Mouse (Mus musculus): Measurements from ENCODE around the gene Olfr449. TPM values are rescaled to one million over a fixed set of nuclear protein-coding genes. Genes with fewer than 3 reads are reported as not detected.

Olfr449 gene
- polyA plus RNA-seq (2015; fragmentation: Nextera tagmentation; extraction: Ambion mirVana): not detected in 2 replicates

GRCm38 (mm10) chr6:42834084-42834483 is at the start of gene Olfr449:
TSS of gene Olfr449 (plus strand) at chr6:42834384.
- Histone ChIP-seq H3K4me2 (ENCODE audit: low read length) (no peak within 1 kb of the TSS), H3K4me1 (ENCODE audit: control insufficient read depth, insufficient read depth, low read length) (no peaks in the 10 kb centered on the region), H3K9me3 (replicated peaks; ENCODE audit: control insufficient read depth, low read length, poor library complexity, severe bottlenecking) (no peaks in the 10 kb centered on the region), H3K36me3 (ENCODE audit: control insufficient read depth, insufficient read depth, low read length) (no peaks in the 10 kb centered on the region), H3K4me3 (ENCODE audit: low read depth, low read length) (no peak within 1 kb of the TSS), H3K27ac (ENCODE audit: low read length) (no peak within 1 kb of the TSS), H3K27me3 (ENCODE audit: control insufficient read depth, insufficient read depth, low read depth, low read length) (no peaks in the 10 kb centered on the region), H3K9ac (ENCODE audit: low read depth, low read length) (no peak within 1 kb of the TSS)
- ATAC-seq: no peak

GRCm38 (mm10) chr6:42784793-42785192 is 49.4 kb upstream of the Olfr449 start, which contains the start of gene Olfr452:
TSS of gene Olfr452 (plus strand) at chr6:42785093.
- Histone ChIP-seq H3K4me3 (ENCODE audit: low read depth, low read length) (no peak within 1 kb of the TSS), H3K4me1 (ENCODE audit: control insufficient read depth, insufficient read depth, low read length) (no peaks in the 10 kb centered on the region), H3K36me3 (ENCODE audit: control insufficient read depth, insufficient read depth, low read length) (no peaks in the 10 kb centered on the region), H3K27me3 (ENCODE audit: control insufficient read depth, insufficient read depth, low read depth, low read length) (no peaks in the 10 kb centered on the region), H3K9me3 (replicated peaks; ENCODE audit: control insufficient read depth, low read length, poor library complexity, severe bottlenecking) (no peaks in the 10 kb centered on the region), H3K27ac (ENCODE audit: low read length) (no peak within 1 kb of the TSS), H3K9ac (ENCODE audit: low read depth, low read length) (no peak within 1 kb of the TSS), H3K4me2 (ENCODE audit: low read length) (no peak within 1 kb of the TSS)
- ATAC-seq: no peak

GRCm38 (mm10) chr6:42790247-42790948 is 43.8 kb upstream of the Olfr449 start:
- 35% methylated on average over 4 of the region's 4 CpGs for WGBS
- no peaks in the 10 kb centered on the region for H3K36me3 ChIP-seq (ENCODE audit: control insufficient read depth, insufficient read depth, low read length)
- peak; percentile 81 for ATAC-seq
- H3K9me3 ChIP-seq (replicated peaks; ENCODE audit: control insufficient read depth, low read length, poor library complexity, severe bottlenecking): no peaks in the 10 kb centered on the region
- H3K4me1 ChIP-seq (ENCODE audit: control insufficient read depth, insufficient read depth, low read length): peaks cover 3% of the 10 kb centered on the region
- H3K9ac ChIP-seq (ENCODE audit: low read depth, low read length): no peak overlapping the region
- H3K27ac ChIP-seq (ENCODE audit: low read length): peak overlapping the region; percentile 73
- no peak overlapping the region for H3K4me3 ChIP-seq (ENCODE audit: low read depth, low read length)
- 0 out of 2 replicates have a peak overlapping the region, but pooled peaks have one; percentile 12 for H3K4me2 ChIP-seq (ENCODE audit: low read length)
- no peaks in the 10 kb centered on the region for H3K27me3 ChIP-seq (ENCODE audit: control insufficient read depth, insufficient read depth, low read depth, low read length)

- H3K36me3 ChIP-seq (ENCODE audit: control insufficient read depth, insufficient read depth, low read length): no peaks in the 10 kb centered on the region
- H3K4me3 ChIP-seq (ENCODE audit: low read depth, low read length): no peak overlapping the region
- no peak overlapping the region for H3K9ac ChIP-seq (ENCODE audit: low read depth, low read length)
- H3K9me3 ChIP-seq (replicated peaks; ENCODE audit: control insufficient read depth, low read length, poor library complexity, severe bottlenecking): no peaks in the 10 kb centered on the region
- H3K4me2 ChIP-seq (ENCODE audit: low read length): 0 out of 2 replicates have a peak overlapping the region, but pooled peaks have one; percentile 24
- peak overlapping the region; percentile 73 for H3K27ac ChIP-seq (ENCODE audit: low read length)
- H3K4me1 ChIP-seq (ENCODE audit: control insufficient read depth, insufficient read depth, low read length): peaks cover 3% of the 10 kb centered on the region
- no peaks in the 10 kb centered on the region for H3K27me3 ChIP-seq (ENCODE audit: control insufficient read depth, insufficient read depth, low read depth, low read length)
- WGBS: 65% methylated on average over 9 of the region's 9 CpGs
- ATAC-seq: peak; percentile 95
These were observed 43.1 kb upstream of the Olfr449 start for GRCm38 (mm10) chr6:42790949-42791556.

- 84% methylated on average over 3 of the region's 3 CpGs for WGBS
- Histone ChIP-seq H3K9me3 (replicated peaks; ENCODE audit: control insufficient read depth, low read length, poor library complexity, severe bottlenecking) (no peaks in the 10 kb centered on the region), H3K4me2 (ENCODE audit: low read length) (no peak overlapping the region), H3K27me3 (ENCODE audit: control insufficient read depth, insufficient read depth, low read depth, low read length) (no peaks in the 10 kb centered on the region), H3K4me3 (ENCODE audit: low read depth, low read length) (no peak overlapping the region), H3K27ac (ENCODE audit: low read length) (no peak overlapping the region), H3K9ac (ENCODE audit: low read depth, low read length) (no peak overlapping the region), H3K36me3 (ENCODE audit: control insufficient read depth, insufficient read depth, low read length) (no peaks in the 10 kb centered on the region), H3K4me1 (ENCODE audit: control insufficient read depth, insufficient read depth, low read length) (peaks cover 3% of the 10 kb centered on the region)
- ATAC-seq: no peak
These were observed 39.2 kb upstream of the Olfr449 start for GRCm38 (mm10) chr6:42794982-42795381.

- no peak within 1 kb of the TSS for H3K4me3 ChIP-seq (ENCODE audit: low read depth, low read length)
- no peak within 1 kb of the TSS for H3K4me2 ChIP-seq (ENCODE audit: low read length)
- no peaks in the 10 kb centered on the region for H3K9me3 ChIP-seq (replicated peaks; ENCODE audit: control insufficient read depth, low read length, poor library complexity, severe bottlenecking)
- H3K27me3 ChIP-seq (ENCODE audit: control insufficient read depth, insufficient read depth, low read depth, low read length): no peaks in the 10 kb centered on the region
- no peaks in the 10 kb centered on the region for H3K36me3 ChIP-seq (ENCODE audit: control insufficient read depth, insufficient read depth, low read length)
- no peak within 1 kb of the TSS for H3K27ac ChIP-seq (ENCODE audit: low read length)
- ATAC-seq: no peak
- no peaks in the 10 kb centered on the region for H3K4me1 ChIP-seq (ENCODE audit: control insufficient read depth, insufficient read depth, low read length)
- H3K9ac ChIP-seq (ENCODE audit: low read depth, low read length): no peak within 1 kb of the TSS
- 94% methylated on average over 1 of the region's 1 CpGs for WGBS
These were observed 22.5 kb upstream of the Olfr449 start, which contains the start of gene Olfr450 for GRCm38 (mm10) chr6:42811639-42812038. TSS of gene Olfr450 (plus strand) at chr6:42811939.

- Histone ChIP-seq H3K27me3 (ENCODE audit: control insufficient read depth, insufficient read depth, low read depth, low read length) (no peaks in the 10 kb centered on the region), H3K27ac (ENCODE audit: low read length) (no peak overlapping the region), H3K9me3 (replicated peaks; ENCODE audit: control insufficient read depth, low read length, poor library complexity, severe bottlenecking) (no peaks in the 10 kb centered on the region), H3K4me3 (ENCODE audit: low read depth, low read length) (no peak overlapping the region), H3K4me2 (ENCODE audit: low read length) (no peak overlapping the region), H3K36me3 (ENCODE audit: control insufficient read depth, insufficient read depth, low read length) (no peaks in the 10 kb centered on the region), H3K9ac (ENCODE audit: low read depth, low read length) (no peak overlapping the region), H3K4me1 (ENCODE audit: control insufficient read depth, insufficient read depth, low read length) (no peaks in the 10 kb centered on the region)
- WGBS: 11% methylated on average over 4 of the region's 4 CpGs
- peak; percentile 64 for ATAC-seq
These were observed 26.1 kb downstream of the Olfr449 start for GRCm38 (mm10) chr6:42860222-42860819.

GRCm38 (mm10) chr6:42869695-42870094 is 35.5 kb downstream of the Olfr449 start:
- H3K4me3 ChIP-seq (ENCODE audit: low read depth, low read length): no peak overlapping the region
- H3K27me3 ChIP-seq (ENCODE audit: control insufficient read depth, insufficient read depth, low read depth, low read length): no peaks in the 10 kb centered on the region
- no peaks in the 10 kb centered on the region for H3K36me3 ChIP-seq (ENCODE audit: control insufficient read depth, insufficient read depth, low read length)
- H3K4me2 ChIP-seq (ENCODE audit: low read length): no peak overlapping the region
- H3K9ac ChIP-seq (ENCODE audit: low read depth, low read length): no peak overlapping the region
- H3K9me3 ChIP-seq (replicated peaks; ENCODE audit: control insufficient read depth, low read length, poor library complexity, severe bottlenecking): no peaks in the 10 kb centered on the region
- no peaks in the 10 kb centered on the region for H3K4me1 ChIP-seq (ENCODE audit: control insufficient read depth, insufficient read depth, low read length)
- peak; percentile 67 for ATAC-seq
- no peak overlapping the region for H3K27ac ChIP-seq (ENCODE audit: low read length)
- 64% methylated on average over 3 of the region's 3 CpGs for WGBS

GRCm38 (mm10) chr6:42876323-42876722 is 42.1 kb downstream of the Olfr449 start:
- no peaks in the 10 kb centered on the region for H3K9me3 ChIP-seq (replicated peaks; ENCODE audit: control insufficient read depth, low read length, poor library complexity, severe bottlenecking)
- no peaks in the 10 kb centered on the region for H3K27me3 ChIP-seq (ENCODE audit: control insufficient read depth, insufficient read depth, low read depth, low read length)
- H3K9ac ChIP-seq (ENCODE audit: low read depth, low read length): no peak overlapping the region
- no peaks in the 10 kb centered on the region for H3K36me3 ChIP-seq (ENCODE audit: control insufficient read depth, insufficient read depth, low read length)
- no peaks in the 10 kb centered on the region for H3K4me1 ChIP-seq (ENCODE audit: control insufficient read depth, insufficient read depth, low read length)
- no peak for ATAC-seq
- H3K4me2 ChIP-seq (ENCODE audit: low read length): no peak overlapping the region
- H3K4me3 ChIP-seq (ENCODE audit: low read depth, low read length): no peak overlapping the region
- H3K27ac ChIP-seq (ENCODE audit: low read length): no peak overlapping the region
